Mouse (Mus musculus) MEL (cell line): ENCODE data around the gene Siae. TPM values are rescaled to one million over a fixed set of nuclear protein-coding genes. Genes with fewer than 3 reads are reported as not detected.
A peak's percentile ranks its signal among the peaks of the same experiment; 100 is the strongest.

Experiments
- DNase-seq: peaks from one replicate; pipeline ENCODE4 v3.0.0; 2011; ENCODE audit warnings: low read depth, low spot score
- H3K27ac ChIP-seq: 2 replicates; pipeline ENCODE4 v1.5.1; 2012; ENCODE audit warnings: low read depth, mild to moderate bottlenecking, control low read depth, low read length, moderate library complexity; ENCODE audit not compliant: control insufficient read depth
- H3K27me3 ChIP-seq, 2 experiments: fragments of 150-350 bp in 1 of 2; sonication (generic) in 1 of 2; 2 replicates each; pipeline ENCODE4 v1.6.1; 2012; ENCODE audit warnings: low read length in 2 of 2, mild to moderate bottlenecking in 2 of 2, improper control_type of control experiment in 1 of 2, moderate library complexity in 1 of 2; ENCODE audit not compliant: insufficient read depth in 2 of 2, control insufficient read depth in 1 of 2
- H3K36me3 ChIP-seq, 2 experiments: 2 replicates each; pipeline ENCODE4 v1.6.1; 2012 to 2014; ENCODE audit warnings: low read length in 2 of 2, improper control_type of control experiment in 1 of 2, inconsistent platforms in 1 of 2, mild to moderate bottlenecking in 1 of 2; ENCODE audit not compliant: insufficient read depth in 2 of 2, control insufficient read depth in 1 of 2
- H3K4me1 ChIP-seq, 2 experiments: fragments of 150-350 bp in 1 of 2; sonication (generic) in 1 of 2; 2 replicates each; pipeline ENCODE4 v1.6.1; 2012; ENCODE audit warnings: low read length in 2 of 2, improper control_type of control experiment in 1 of 2, mild to moderate bottlenecking in 1 of 2; ENCODE audit not compliant: insufficient read depth in 2 of 2, control insufficient read depth in 1 of 2
- H3K4me3 ChIP-seq, 2 experiments: fragments of 150-350 bp in 1 of 2; sonication (generic) in 1 of 2; 2 replicates each; pipeline ENCODE4 v1.5.1; 2012; ENCODE audit warnings: low read depth in 2 of 2, low read length in 2 of 2, mild to moderate bottlenecking in 2 of 2, moderate library complexity in 2 of 2, control low read depth in 1 of 2, improper control_type of control experiment in 1 of 2; ENCODE audit not compliant: control insufficient read depth in 1 of 2, insufficient read depth in 1 of 2
- H3K79me2 ChIP-seq: 2 replicates; pipeline ENCODE4 v1.6.1; 2012; ENCODE audit warnings: mild to moderate bottlenecking, low read length, moderate library complexity; ENCODE audit not compliant: control insufficient read depth, poor library complexity, insufficient read depth
- H3K9ac ChIP-seq: 2 replicates; pipeline ENCODE4 v1.6.1; 2012; ENCODE audit warnings: low read depth, mild to moderate bottlenecking, control low read depth, low read length, moderate library complexity; ENCODE audit not compliant: control insufficient read depth, poor library complexity, severe bottlenecking
- H3K9me3 ChIP-seq: fragments of 150-350 bp; sonication (generic); replicated peaks from 2 replicates; pipeline ENCODE4 v1.6.1; 2012; ENCODE audit warnings: mild to moderate bottlenecking, low read length, improper control_type of control experiment, moderate library complexity; ENCODE audit not compliant: insufficient read depth
- CTCF ChIP-seq, 3 experiments: IDR thresholded peaks in 2 of 3; conservative IDR thresholded peaks in 1 of 3; 2 replicates each; pipeline ENCODE4 v1.5.1; 2011 to 2012; ENCODE audit warnings: low read length in 3 of 3, low read depth in 2 of 3, mild to moderate bottlenecking in 2 of 3, improper control_type of control experiment in 1 of 3, inconsistent platforms in 1 of 3, mixed read lengths in 1 of 3, moderate library complexity in 1 of 3; ENCODE audit not compliant: control insufficient read depth in 1 of 3, insufficient read depth in 1 of 3, poor library complexity in 1 of 3, severe bottlenecking in 1 of 3
- ELF1 ChIP-seq: IDR thresholded peaks from 2 replicates; pipeline ENCODE4 v1.6.1; 2014; ENCODE audit warnings: low read depth, mild to moderate bottlenecking, inconsistent platforms, low read length, improper control_type of control experiment, moderate library complexity
- JUND ChIP-seq: IDR thresholded peaks from 2 replicates; pipeline ENCODE4 v1.6.1; 2011; ENCODE audit warnings: low read depth, mild to moderate bottlenecking, improper control_type of control experiment, low read length
- KAT2A ChIP-seq: conservative IDR thresholded peaks from 2 replicates; pipeline ENCODE4 v1.6.1; 2012; ENCODE audit warnings: low read depth, low read length, improper control_type of control experiment, inconsistent platforms
- MAZ ChIP-seq: IDR thresholded peaks from 2 replicates; pipeline ENCODE4 v1.6.1; 2012; ENCODE audit warnings: low read depth, mild to moderate bottlenecking, inconsistent platforms, low read length, improper control_type of control experiment
- MEF2A ChIP-seq: IDR thresholded peaks from 2 replicates; pipeline ENCODE4 v1.6.1; 2014; ENCODE audit warnings: low read depth, mild to moderate bottlenecking, inconsistent platforms, low read length, improper control_type of control experiment; ENCODE audit not compliant: poor library complexity, insufficient replicate concordance, severe bottlenecking; ENCODE audit errors: extremely low read depth
- MYB ChIP-seq: IDR thresholded peaks from 2 replicates; pipeline ENCODE4 v1.6.1; 2011; ENCODE audit warnings: mild to moderate bottlenecking, low read depth, low read length, improper control_type of control experiment
- NELFE ChIP-seq: IDR thresholded peaks from 2 replicates; pipeline ENCODE4 v1.6.1; 2011; ENCODE audit warnings: low read depth, low read length, improper control_type of control experiment
- POLR2A ChIP-seq, 2 experiments: IDR thresholded peaks; 2 replicates each; pipeline ENCODE4 v1.6.1; 2011 to 2012; ENCODE audit warnings: low read length in 2 of 2, mild to moderate bottlenecking in 2 of 2, control low read depth in 1 of 2, improper control_type of control experiment in 1 of 2, low read depth in 1 of 2, moderate library complexity in 1 of 2; ENCODE audit not compliant: control insufficient read depth in 1 of 2, insufficient read depth in 1 of 2, poor library complexity in 1 of 2
- POLR2AphosphoS5 ChIP-seq: IDR thresholded peaks from 2 replicates; pipeline ENCODE4 v1.6.1; 2012; ENCODE audit warnings: low read depth, borderline replicate concordance, mild to moderate bottlenecking, inconsistent platforms, low read length, moderate library complexity, mixed read lengths
- RAD21 ChIP-seq: IDR thresholded peaks from 2 replicates; pipeline ENCODE4 v1.6.1; 2011; ENCODE audit warnings: mild to moderate bottlenecking, low read depth, low read length, improper control_type of control experiment
- RCOR1 ChIP-seq: IDR thresholded peaks from 2 replicates; pipeline ENCODE4 v1.6.1; 2012; ENCODE audit warnings: low read depth, mild to moderate bottlenecking, inconsistent platforms, low read length, improper control_type of control experiment
- SMC3 ChIP-seq: IDR thresholded peaks from 2 replicates; pipeline ENCODE4 v1.6.1; 2011; ENCODE audit warnings: low read depth, low read length, improper control_type of control experiment
- TAL1 ChIP-seq: IDR thresholded peaks from 2 replicates; pipeline ENCODE4 v1.6.1; 2012; ENCODE audit warnings: mild to moderate bottlenecking, inconsistent platforms, low read length, moderate library complexity, mixed read lengths
- USF1 ChIP-seq: IDR thresholded peaks from 2 replicates; pipeline ENCODE4 v1.6.1; 2014; ENCODE audit warnings: low read depth, mild to moderate bottlenecking, inconsistent platforms, low read length, improper control_type of control experiment, moderate library complexity
- USF2 ChIP-seq, 2 experiments: IDR thresholded peaks; 2 replicates each; pipeline ENCODE4 v1.6.1; 2011 to 2012; ENCODE audit warnings: improper control_type of control experiment in 2 of 2, low read length in 2 of 2, borderline replicate concordance in 1 of 2, inconsistent platforms in 1 of 2, low read depth in 1 of 2, mild to moderate bottlenecking in 1 of 2; ENCODE audit not compliant: insufficient read depth in 1 of 2
- ZC3H11A ChIP-seq: IDR thresholded peaks from 2 replicates; pipeline ENCODE4 v1.6.1; 2012; ENCODE audit warnings: low read depth, mild to moderate bottlenecking, inconsistent platforms, low read length, improper control_type of control experiment
- ZKSCAN1 ChIP-seq: IDR thresholded peaks from 2 replicates; pipeline ENCODE4 v1.6.1; 2012; ENCODE audit warnings: low read depth, mild to moderate bottlenecking, inconsistent platforms, low read length, improper control_type of control experiment, moderate library complexity
- polyA plus RNA-seq, 2 experiments: library from polyadenylated mRNA; stranded (reverse) in 1 of 2; unstranded in 1 of 2; fragments of >175 nt in 1 of 2; fragments of >200 nt in 1 of 2; gene quantifications; 2 replicates each; pipeline versions ENCODE4 v1.2.1 to v1.2.4; 2012; ENCODE audit warnings: low replicate concordance in 2 of 2, low read depth in 1 of 2; ENCODE audit not compliant: insufficient read length in 2 of 2, insufficient read depth in 1 of 2, missing spikeins in 1 of 2
- total RNA-seq: library from RNA; depleted of rRNA; stranded (reverse); fragments of 300-350 nt; gene quantifications from 2 replicates; pipeline ENCODE4 v1.2.3, GENCODE M21; 2012

The Siae gene
- total and polyA plus RNA-seq, 3 experiments: 4.9 to 9.2 TPM; not detected in 1

DNA sequence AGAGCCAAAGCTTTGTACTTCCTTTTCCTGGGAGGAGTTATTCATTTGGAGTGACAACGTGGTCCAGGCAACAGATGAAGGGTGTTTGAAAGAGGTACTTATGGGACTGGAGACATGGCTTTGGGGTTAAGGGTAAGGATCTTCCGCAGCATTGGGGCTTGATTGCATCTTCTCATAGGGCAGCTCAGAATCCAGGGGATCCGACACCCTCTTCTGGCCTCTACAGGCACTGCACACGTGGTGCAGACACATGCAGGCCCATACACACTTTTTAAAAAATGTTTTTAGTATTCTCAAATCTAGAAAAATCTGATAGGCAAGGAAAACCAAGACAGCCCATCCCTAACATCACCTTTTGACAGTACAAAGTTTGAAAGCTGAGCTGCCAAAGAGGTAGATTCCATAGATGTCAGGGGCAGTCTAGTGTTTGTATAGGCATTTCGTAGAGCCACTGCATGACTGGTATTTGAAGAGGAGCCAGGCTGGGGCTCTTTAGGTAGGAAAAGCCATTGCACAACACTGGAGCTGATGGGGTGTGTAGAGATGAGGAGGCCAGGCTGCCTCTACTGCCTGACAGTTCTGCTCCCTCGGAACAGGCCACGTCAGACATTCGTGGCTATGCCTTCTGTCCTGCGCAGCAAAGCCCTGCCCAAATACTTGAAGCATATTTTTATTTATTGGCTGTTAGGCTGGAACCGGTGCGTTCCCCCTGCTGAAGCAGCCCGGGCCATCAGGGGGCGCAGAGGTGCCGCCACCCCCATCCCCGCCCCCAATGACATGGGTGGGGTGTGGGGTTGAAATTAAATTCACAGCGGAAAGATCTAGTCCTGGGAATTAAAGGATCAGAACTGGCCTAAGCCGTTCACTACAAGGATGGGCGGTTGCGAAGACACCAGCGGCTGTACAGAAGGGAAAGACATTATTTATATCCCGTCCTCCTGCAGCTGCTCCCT, 28.8 kb upstream of the Siae start:
- peak; percentile 23 for DNase-seq
- no peak overlapping the region for H3K9ac ChIP-seq
- H3K27ac ChIP-seq: no peak overlapping the region
- no peaks in the 10 kb centered on the region; a peak in 3 of 4 replicates for H3K36me3 ChIP-seq
- no peaks in the 10 kb centered on the region for H3K79me2 ChIP-seq
- H3K27me3 ChIP-seq: no peaks in the 10 kb centered on the region
- peaks cover 0 to 13% of the 10 kb centered on the region in 2 experiments; a peak in 2 of 4 replicates for H3K4me1 ChIP-seq
- TF ChIP-seq ELF1 (no peak), RAD21 (peak; percentile 15), SMC3 (peak; percentile 28; the same call in 1 of the 2 replicates), CTCF (IDR thresholded peaks at IDR 0.05 in 2 of 3, conservative IDR thresholded peaks at IDR 0.05 in 1 of 3; ENCODE audit: control insufficient read depth in 1 of 3, insufficient read depth in 1 of 3, low read depth in 2 of 3, low read length in 3 of 3, poor library complexity in 1 of 3, severe bottlenecking in 1 of 3) (peak; percentile 38 to 43 (median 38)), POLR2A (IDR thresholded peaks at IDR 0.05; ENCODE audit: control insufficient read depth in 1 of 2, insufficient read depth in 1 of 2, low read depth in 1 of 2, low read length in 2 of 2, poor library complexity in 1 of 2) (no peak), NELFE (no peak), MAZ (no peak)
- TF ChIP-seq, all 39 proteins: peak for 3
- Histone ChIP-seq H3K9me3 (no peaks in the 10 kb centered on the region), H3K4me3 (no peak overlapping the region)

DNA sequence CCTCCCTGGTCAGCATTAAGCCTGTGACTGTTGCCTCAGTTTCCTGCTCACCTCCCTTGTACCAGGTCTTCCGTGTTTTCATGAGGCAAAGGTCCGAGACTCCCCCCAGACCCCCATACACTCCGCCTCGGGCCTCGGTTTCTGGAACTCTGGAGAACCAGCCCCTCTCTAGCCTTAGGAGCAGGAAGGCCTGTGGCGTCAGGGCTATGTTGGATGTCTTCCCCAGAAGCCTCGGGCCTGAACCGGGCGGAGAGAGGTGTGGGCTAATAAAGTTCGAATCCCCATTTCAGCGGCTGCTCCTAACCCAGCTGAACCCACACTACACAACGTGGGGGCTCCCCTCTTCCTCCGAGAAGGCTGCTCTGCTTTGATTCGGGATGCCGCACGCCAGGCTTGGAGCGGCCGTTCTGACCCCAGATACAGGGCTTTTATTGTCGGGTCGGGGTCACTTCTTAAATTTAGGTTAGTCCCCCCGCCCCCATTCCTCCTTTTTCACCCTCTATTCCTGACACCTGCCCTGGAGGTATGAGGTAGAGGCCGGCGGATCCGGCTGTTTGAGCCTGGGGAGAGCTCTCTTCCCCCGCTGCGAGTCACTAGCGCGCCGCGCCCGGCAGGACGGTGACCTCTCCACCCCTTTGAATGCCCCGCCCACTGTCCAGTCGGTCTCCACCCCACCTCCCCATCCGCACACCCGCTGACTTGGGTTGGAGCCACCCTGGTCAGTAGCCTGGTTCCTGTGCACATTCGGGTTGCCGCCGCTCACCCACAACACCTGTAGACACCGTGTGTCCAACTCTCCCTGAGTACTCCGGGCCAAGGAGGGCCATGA, 27.9 kb upstream of the Siae start, which contains the start of gene Esam:
Esam (plus strand) TSS at position 683 of the 829 bp plus-strand sequence.
- Histone ChIP-seq H3K4me1 (peaks cover 0 to 13% of the 10 kb centered on the region in 2 experiments; a peak in 2 of 4 replicates), H3K79me2 (no peaks in the 10 kb centered on the region), H3K9ac (no peak within 1 kb of the TSS), H3K27ac (no peak within 1 kb of the TSS), H3K36me3 (no peaks in the 10 kb centered on the region; a peak in 3 of 4 replicates), H3K9me3 (no peaks in the 10 kb centered on the region), H3K27me3 (no peaks in the 10 kb centered on the region), H3K4me3 (no peak within 1 kb of the TSS)
- TF ChIP-seq KAT2A: no peak
- TF ChIP-seq USF2 (IDR thresholded peaks at IDR 0.05; ENCODE audit: borderline replicate concordance in 1 of 2, insufficient read depth in 1 of 2, low read depth in 1 of 2, low read length in 2 of 2): no peak
- TF ChIP-seq TAL1: no peak
- no peak for TF ChIP-seq MYB
- no peak for TF ChIP-seq JUND
- no peak for TF ChIP-seq RCOR1
- no peak for TF ChIP-seq ZKSCAN1
- TF ChIP-seq MEF2A: no peak
- TF ChIP-seq NELFE: no peak
- no peak for TF ChIP-seq POLR2AphosphoS5
- TF ChIP-seq USF1: no peak
- no peak for TF ChIP-seq CTCF (IDR thresholded peaks at IDR 0.05 in 2 of 3, conservative IDR thresholded peaks at IDR 0.05 in 1 of 3; ENCODE audit: control insufficient read depth in 1 of 3, insufficient read depth in 1 of 3, low read depth in 2 of 3, low read length in 3 of 3, poor library complexity in 1 of 3, severe bottlenecking in 1 of 3)
- TF ChIP-seq ZC3H11A: no peak
- DNase-seq: no peak
